Comparison of ENCODE assay signal across 14 mouse cellular contexts in the genomic region with DNA sequence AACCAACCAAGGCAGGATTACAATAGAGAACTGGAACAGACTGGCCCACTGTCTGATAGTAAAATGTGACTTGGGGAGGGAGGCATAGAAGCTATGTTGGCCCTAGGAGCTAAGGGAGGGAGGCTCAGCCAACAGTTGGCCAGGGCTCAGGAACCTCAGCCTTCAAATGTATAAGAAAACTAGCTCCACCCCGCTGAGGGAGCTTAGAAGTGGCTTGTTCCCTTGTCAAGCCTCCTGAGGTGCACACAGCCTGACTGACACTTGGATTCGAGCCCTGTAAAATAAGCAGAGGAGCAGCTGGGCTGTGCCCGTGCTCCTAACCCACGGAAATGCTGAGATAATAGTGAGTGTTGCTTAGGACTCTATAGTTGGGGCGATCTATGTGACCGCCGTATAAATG.
DNase-seq lines count a peak whose midpoint lies in the region; ATAC-seq lines count a peak whose summit lies in the region.
"Had no signal": no experiment of that assay in that cellular context is flagged by ENCODE, and none has a peak within 500 bp of the region (broad histone marks: within the 10 kb centered on the region; RNA-seq: fewer than 3 reads in every experiment).

No protein-coding gene starts in this region.

- H3K4me2 ChIP-seq in hindbrain, embryonic 12.5 days (replicated peaks), result no peak overlapping the region
- H3K4me2 ChIP-seq: liver, embryonic 13.5 days had no signal

- no peak overlapping the region for H3K9ac ChIP-seq in hindbrain, embryonic 12.5 days
- H3K9ac ChIP-seq: liver, embryonic 13.5 days had no signal

- no peak for ATAC-seq in hindbrain, embryonic 12.5 days (ENCODE audit: low FRiP score)

- H3K4me1 ChIP-seq in hindbrain, embryonic 10.5 days (replicated peaks), result peaks cover 40% of the 10 kb centered on the region
- peaks cover 29% of the 10 kb centered on the region for H3K4me1 ChIP-seq in hindbrain, embryonic 12.5 days
- H3K4me1 ChIP-seq in limb, embryonic 10.5 days, result peaks cover 77% of the 10 kb centered on the region
- H3K4me1 ChIP-seq: liver, embryonic 13.5 days; megakaryocyte, embryonic 14.5 days had no signal

- no peaks in the 10 kb centered on the region for H3K27me3 ChIP-seq in hindbrain, embryonic 10.5 days (ENCODE audit: insufficient read depth, poor library complexity, severe bottlenecking)
- H3K27me3 ChIP-seq in hindbrain, embryonic 12.5 days, result no peaks in the 10 kb centered on the region
- H3K27me3 ChIP-seq in limb, embryonic 10.5 days (ENCODE audit: low read depth, poor library complexity, severe bottlenecking), result peaks cover 20% of the 10 kb centered on the region
- H3K27me3 ChIP-seq: liver, embryonic 13.5 days had no signal

- 49% methylated on average over 7 of the region's 7 CpGs for WGBS in hindbrain, embryonic 10.5 days
- 46% methylated on average over 7 of the region's 7 CpGs for WGBS in hindbrain, embryonic 12.5 days
- WGBS in limb, embryonic 10.5 days, result 63% methylated on average over 7 of the region's 7 CpGs

- DNase-seq in cerebellum, postnatal 10 days, result peak; percentile 29 to 37
- DNase-seq in cerebellum, adult 11-12 months, result no peak
- no peak for DNase-seq in hindbrain, embryonic 10.5 days (ENCODE audit: low spot score)
- DNase-seq in adipocyte (ENCODE audit: low spot score), result peak; percentile 72
- no peak for DNase-seq in limb, embryonic 10.5 days (ENCODE audit: low spot score)
- DNase-seq in embryo, embryonic 9.5 days (ENCODE audit: extremely low spot score), result no peak
- DNase-seq in T-cell, adult 2 months (ENCODE audit: low spot score), result no peak
- DNase-seq: adrenal gland, postnatal 36 days; cerebellum, adult 18-20 months; kidney, adult 8-10 months; liver, embryonic 13.5 days had no signal

- no peaks in the 10 kb centered on the region for H3K36me3 ChIP-seq in hindbrain, embryonic 10.5 days
- H3K36me3 ChIP-seq in hindbrain, embryonic 12.5 days, result no peaks in the 10 kb centered on the region
- no peaks in the 10 kb centered on the region for H3K36me3 ChIP-seq in limb, embryonic 10.5 days
- H3K36me3 ChIP-seq: liver, embryonic 13.5 days had no signal

- H3K4me3 ChIP-seq in hindbrain, embryonic 10.5 days, result no peak overlapping the region
- no peak overlapping the region for H3K4me3 ChIP-seq in hindbrain, embryonic 12.5 days
- H3K4me3 ChIP-seq in limb, embryonic 10.5 days, result no peak overlapping the region
- H3K4me3 ChIP-seq: layer of hippocampus, adult 2 months; liver, embryonic 13.5 days; megakaryocyte, embryonic 14.5 days had no signal

- no peaks in the 10 kb centered on the region for H3K9me3 ChIP-seq in hindbrain, embryonic 10.5 days
- no peaks in the 10 kb centered on the region for H3K9me3 ChIP-seq in hindbrain, embryonic 12.5 days (replicated peaks)
- H3K9me3 ChIP-seq in limb, embryonic 10.5 days (replicated peaks), result no peaks in the 10 kb centered on the region
- H3K9me3 ChIP-seq: liver, embryonic 13.5 days; megakaryocyte, embryonic 14.5 days had no signal

- H3K27ac ChIP-seq in hindbrain, embryonic 10.5 days, result peak overlapping the region; percentile 60; the same call in 1 of the 2 replicates
- H3K27ac ChIP-seq in hindbrain, embryonic 12.5 days, result no peak overlapping the region
- H3K27ac ChIP-seq in limb, embryonic 10.5 days, result 0 out of 2 replicates have a peak overlapping the region, but pooled peaks have one; percentile 20
- H3K27ac ChIP-seq: layer of hippocampus, adult 2 months; liver, embryonic 13.5 days had no signal

Comparison
In these comparisons a context has a peak if more than half of its experiments do, and no peak if none do; other contexts are left out.
1. DNase-seq: peak in cerebellum, postnatal 10 days (2 of 2) and adipocyte (single experiment); none in cerebellum, adult 11-12 months (single experiment), hindbrain, embryonic 10.5 days (single experiment), limb, embryonic 10.5 days (single experiment), embryo, embryonic 9.5 days (single experiment) and T-cell, adult 2 months (single experiment).